Mouse (Mus musculus) urinary bladder, postnatal 4 days (tissue): ENCODE data around the gene Tmem30c.

Experiments
- DNase-seq, 2 experiments: peaks; one replicate each; pipeline ENCODE4 v3.0.0; 2021 to 2022; ENCODE audit warnings: low spot score in 2 of 2

Tmem30c gene

GRCm38 (mm10) chr16:57292765-57293164 is at the start of gene Tmem30c:
Gene Tmem30c (minus strand): TSS chr16:57292865.
- no peak for DNase-seq

- DNase-seq, result no peak
These were observed 47.9 kb upstream of the Tmem30c start for GRCm38 (mm10) chr16:57340613-57340898.

- DNase-seq, result no peak
These were observed 47.3 kb upstream of the Tmem30c start for GRCm38 (mm10) chr16:57339765-57340612.

DNA sequence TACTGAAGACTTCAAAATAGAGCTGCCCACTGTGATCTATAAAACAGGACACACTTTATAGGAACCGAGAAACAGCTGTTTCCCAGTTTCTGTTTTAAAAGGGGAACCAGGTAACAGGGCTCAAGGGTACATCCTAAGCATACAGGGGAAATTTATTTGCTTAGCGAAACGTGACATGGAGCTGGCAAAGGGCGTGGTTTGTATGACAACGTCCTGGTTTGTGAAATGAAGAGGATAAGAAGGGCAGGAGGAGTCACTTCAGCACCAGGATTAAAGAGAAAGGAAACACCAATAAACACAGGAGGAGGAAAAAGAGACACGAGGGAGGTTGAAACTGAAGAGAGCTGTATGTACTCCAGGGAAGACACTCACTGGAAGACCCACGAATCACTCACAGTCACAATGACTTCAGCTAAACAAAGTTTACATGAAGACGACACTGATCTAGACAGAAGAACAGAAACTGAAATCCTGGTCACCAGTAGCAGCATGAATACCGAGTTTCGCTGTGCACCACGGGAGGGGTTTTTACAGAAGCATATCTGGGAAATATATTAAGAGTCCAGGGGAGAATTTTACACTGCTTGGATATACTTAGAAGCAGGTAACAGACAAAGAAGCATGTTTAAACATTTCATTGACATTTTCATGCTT is 44.2 kb upstream of the Tmem30c start:
- DNase-seq, result no peak

GRCm38 (mm10) chr16:57332301-57332700 is 39.6 kb upstream of the Tmem30c start:
- DNase-seq, result no peak

GRCm38 (mm10) chr16:57330111-57330510 is 37.4 kb upstream of the Tmem30c start:
- no peak for DNase-seq

DNA sequence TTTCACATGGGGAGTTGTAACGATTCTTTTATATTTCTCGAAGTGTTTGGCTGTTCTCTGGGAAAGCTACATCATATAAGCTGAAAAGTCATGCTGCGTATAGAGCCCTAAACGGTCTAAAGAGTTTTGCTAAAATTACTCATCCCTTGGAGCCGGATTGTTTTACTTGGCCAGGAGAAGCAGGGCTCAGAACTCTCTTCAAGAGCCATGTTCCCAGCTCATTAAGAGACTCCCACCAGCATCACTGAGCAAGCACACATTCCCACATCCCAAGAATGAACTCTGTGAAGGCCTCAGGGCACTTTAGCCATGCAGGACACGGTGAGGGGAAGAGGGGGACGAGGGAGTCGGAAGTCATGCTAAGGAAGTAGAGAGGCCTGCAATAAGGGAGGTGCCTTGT is 36.4 kb upstream of the Tmem30c start:
- no peak for DNase-seq

DNA sequence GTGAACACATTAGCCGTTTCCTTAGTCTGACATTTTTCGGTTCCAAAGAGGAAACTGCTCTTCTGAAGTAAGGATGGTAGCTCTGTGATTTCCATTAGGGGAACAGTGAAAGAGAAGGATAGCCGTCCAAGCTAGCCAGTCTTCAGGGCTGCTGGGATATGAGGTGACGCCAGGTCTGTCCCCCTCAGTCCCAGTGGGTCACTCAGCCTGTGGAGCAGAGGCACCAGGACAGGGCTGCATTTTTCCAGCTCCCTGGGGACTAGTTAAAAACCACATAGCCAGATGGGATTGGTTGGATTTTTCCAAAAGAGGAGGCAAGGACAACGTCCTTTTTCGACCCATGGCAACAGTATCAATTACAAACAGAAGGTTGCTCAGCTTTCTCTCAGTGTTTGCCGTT is 34.3 kb upstream of the Tmem30c start:
- no peak for DNase-seq

GRCm38 (mm10) chr16:57319284-57320124 is 26.8 kb upstream of the Tmem30c start:
- no peak for DNase-seq

DNA sequence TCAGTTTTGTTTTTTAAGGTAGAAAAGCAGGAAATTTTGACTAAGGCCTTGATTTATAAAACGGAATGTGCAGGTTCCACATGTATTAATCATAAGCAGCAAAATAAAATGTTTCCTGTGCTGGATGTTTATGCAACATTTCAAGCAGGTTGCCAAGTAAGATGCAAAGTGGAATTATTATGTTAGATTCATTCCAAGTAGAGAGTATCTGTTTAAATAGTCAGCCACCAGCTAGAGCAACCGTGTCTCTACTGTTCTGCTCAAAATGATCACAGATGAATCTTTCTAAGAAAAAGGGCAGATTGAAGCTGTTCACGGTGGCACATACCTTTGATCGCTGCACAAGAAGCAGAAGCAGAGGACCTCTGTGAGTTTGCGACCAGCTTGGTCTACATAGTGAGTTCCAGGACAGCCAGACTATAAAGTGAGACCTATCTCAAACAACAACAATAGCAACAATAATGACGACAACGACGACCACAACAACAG is 26.0 kb upstream of the Tmem30c start:
- no peak for DNase-seq

DNA sequence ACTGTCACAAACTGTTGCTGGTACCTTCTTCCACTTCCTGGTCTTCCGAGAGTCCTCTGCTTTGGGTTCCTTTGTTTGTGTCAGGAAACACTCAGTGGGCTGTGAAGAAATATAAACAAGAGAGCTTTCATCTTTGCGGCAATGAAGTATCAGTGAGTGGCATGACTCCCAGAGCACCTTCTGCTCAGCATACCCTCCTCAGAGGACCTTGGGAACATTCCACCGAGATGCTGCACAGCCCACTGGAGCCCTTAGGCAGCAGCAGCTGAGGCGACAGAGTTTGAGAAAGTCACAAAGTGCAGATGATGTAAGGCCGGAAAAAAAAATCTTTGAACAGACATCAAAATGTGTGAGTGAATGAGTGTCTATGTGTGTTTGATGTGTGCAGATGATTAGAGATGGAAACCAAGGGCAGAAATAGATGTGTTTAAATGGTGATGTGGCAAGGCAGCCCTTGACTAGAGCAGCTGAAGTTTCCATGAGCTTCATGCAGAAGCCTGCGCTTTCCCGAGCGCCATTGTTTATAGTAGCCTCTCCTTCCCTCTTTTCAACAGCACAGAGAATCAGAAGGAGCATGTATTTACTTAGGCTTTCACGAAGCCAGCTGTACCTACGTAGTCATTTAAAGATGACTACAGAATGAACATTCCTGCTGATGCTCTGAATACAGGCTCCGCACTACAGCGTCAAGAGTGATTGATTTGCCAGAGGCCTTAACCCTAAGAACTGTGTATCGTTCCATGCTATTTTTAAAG is 25.4 kb upstream of the Tmem30c start:
- no peak for DNase-seq

GRCm38 (mm10) chr16:57317127-57317526 is 24.5 kb upstream of the Tmem30c start:
- no peak for DNase-seq

GRCm38 (mm10) chr16:57315026-57315425 is 22.4 kb upstream of the Tmem30c start:
- DNase-seq, result no peak

DNA sequence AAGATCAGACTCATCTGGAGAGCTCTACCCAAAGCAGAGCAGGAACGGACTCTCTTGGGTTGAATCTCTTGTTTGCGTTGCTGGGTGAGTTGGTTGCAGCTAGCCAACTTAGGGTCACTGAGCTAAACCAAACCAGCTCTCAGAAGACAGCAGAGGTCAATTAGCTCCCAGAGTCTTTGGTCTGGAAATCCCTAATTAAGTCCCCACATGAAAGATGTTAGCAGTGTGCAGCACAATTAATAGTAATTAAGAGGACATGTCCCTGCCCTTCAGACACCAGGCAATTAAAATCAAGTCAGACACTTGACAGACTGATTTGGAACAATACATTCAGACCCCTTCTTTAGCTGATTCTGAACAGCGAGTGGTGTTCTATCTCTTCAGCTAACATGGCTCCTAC is 21.6 kb upstream of the Tmem30c start:
- no peak for DNase-seq

GRCm38 (mm10) chr16:57313487-57313886 is 20.8 kb upstream of the Tmem30c start:
- DNase-seq, result no peak

DNA sequence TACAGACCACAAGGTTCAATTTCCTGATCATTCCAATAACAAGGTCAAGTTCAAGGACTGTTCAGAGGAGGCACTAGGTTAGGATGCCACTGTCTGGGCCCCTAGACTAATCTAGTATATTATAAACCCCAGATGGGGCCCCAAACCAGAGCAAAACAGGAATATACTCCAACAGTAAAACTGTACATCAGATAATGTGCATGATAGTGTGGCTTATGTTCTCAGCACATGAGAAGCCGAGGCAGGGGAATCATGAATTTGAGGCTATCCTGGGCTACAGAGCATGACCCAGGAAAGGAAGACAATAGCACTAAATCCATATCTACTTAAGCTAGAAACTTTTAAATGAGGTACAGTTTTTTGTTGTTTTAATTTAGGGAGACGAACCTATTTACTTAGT is 19.5 kb upstream of the Tmem30c start:
- no peak for DNase-seq

DNA sequence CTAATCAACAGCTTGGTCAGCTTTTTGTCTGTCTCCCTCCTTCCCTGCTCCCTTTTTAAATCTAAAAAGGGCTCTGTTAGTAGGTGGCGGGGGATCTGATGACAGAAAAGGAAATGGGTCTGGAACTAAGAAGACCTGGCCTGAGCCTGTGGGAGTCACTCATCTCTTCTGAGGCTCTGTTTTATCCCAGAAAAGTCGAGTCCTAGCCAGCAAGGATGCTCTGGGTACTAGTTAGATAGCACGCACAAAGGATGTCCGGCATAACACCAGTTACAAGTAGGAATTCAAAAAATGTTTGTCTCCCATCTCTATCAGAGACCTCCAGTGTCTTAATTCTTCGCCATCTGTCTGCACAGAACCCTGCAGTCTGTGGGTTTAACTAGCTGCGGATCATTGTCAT is 12.8 kb upstream of the Tmem30c start:
- DNase-seq, result no peak

DNA sequence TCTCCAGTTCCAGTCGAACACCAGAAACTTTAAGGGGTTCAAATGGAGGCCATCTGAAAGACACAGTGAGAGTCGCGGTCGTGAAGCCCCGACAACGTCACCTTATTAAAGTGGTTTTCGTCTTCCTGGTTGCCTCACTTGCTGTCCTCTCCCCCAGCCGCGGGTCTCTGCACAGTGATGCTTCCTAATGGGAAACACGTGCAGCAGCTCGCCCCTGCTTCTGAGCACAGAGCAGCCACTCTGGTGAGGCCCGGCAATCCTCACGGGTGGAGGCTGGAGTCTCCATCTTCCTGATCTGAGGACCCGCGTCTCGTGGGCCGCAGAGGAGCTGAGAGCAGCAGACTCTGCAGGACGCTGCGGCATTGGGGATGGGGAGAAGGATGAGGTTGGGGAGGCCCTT is 11.1 kb upstream of the Tmem30c start:
- DNase-seq, result no peak

- no peak for DNase-seq
These were observed 10.4 kb upstream of the Tmem30c start for GRCm38 (mm10) chr16:57302792-57303698.

DNA sequence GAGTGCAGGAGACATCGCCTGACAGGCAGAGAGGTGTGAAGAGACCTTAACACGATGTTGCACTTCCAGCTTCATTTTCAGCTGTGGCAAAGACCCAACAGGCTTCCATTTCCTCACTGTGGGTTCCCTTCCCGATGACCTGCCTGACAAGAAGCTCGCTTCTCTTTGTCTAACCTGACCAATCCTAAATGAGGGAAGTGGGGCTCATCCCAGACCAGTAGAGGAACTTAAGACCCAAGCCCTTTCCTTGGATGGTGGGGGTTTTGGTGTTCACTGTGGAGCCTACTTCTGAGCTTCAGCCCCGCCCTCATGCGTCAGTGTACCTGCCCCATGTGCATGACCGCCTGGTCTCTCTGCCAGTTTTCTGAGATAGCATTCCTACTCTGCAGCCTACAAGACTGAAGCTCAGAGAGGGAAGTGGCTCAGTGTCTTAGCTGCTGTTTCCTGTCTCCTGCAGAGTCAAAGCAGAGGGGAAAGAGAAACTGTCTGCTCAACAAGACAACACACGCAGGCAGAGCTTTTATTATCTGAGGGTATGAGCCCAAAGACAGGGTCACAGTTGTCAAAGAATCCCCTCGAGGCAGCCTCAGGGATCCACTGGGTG is 8.9 kb upstream of the Tmem30c start:
- DNase-seq, result no peak
